Mouse (Mus musculus): ENCODE measurements around the gene Rab7. TPM values are rescaled to one million over a fixed set of nuclear protein-coding genes. Genes with fewer than 3 reads are reported as not detected.
"Not testable (repeated sequence)": the region's sequence is repeated elsewhere in the genome, so short reads cannot be mapped to it uniquely, and the experiment has no call there.

Gene Rab7
- polyA plus RNA-seq, 1 experiment from 2014 or later: 195 TPM

GRCm38 (mm10) chr6:88030432-88030831 lies 14.6 kb downstream of the Rab7 start:
- no peak overlapping the region for H3K4me3 ChIP-seq
- H3K9ac ChIP-seq: no peak overlapping the region
- H3K9me3 ChIP-seq: no peaks in the 10 kb centered on the region
- H3K27ac ChIP-seq (replicated peaks): no peak overlapping the region
- no peak overlapping the region for H3K4me2 ChIP-seq
- peaks cover 14% of the 10 kb centered on the region; the same call in 1 of the 2 replicates for H3K4me1 ChIP-seq
- ATAC-seq (ENCODE audit: extremely low read depth, insufficient number of reproducible peaks, low FRiP score, low TSS enrichment): no peak
- WGBS: 88% methylated on average over 2 of the region's 2 CpGs
- H3K27me3 ChIP-seq (replicated peaks): no peaks in the 10 kb centered on the region
- H3K36me3 ChIP-seq: peaks cover 42% of the 10 kb centered on the region

- H3K4me2 ChIP-seq: no peak overlapping the region
- no peak overlapping the region for H3K9ac ChIP-seq
- ATAC-seq (ENCODE audit: extremely low read depth, insufficient number of reproducible peaks, low FRiP score, low TSS enrichment): no peak
- H3K9me3 ChIP-seq: no peaks in the 10 kb centered on the region
- WGBS: 65% methylated on average over 5 of the region's 5 CpGs
- H3K27ac ChIP-seq (replicated peaks): no peak overlapping the region
- H3K4me3 ChIP-seq: no peak overlapping the region
- peaks cover 67% of the 10 kb centered on the region for H3K36me3 ChIP-seq
- no peaks in the 10 kb centered on the region for H3K27me3 ChIP-seq (replicated peaks)
- H3K4me1 ChIP-seq: peaks cover 14% of the 10 kb centered on the region; the same call in 1 of the 2 replicates
Measured at GRCm38 (mm10) chr6:88027390-88027789, 17.7 kb downstream of the Rab7 start.

- 90% methylated on average over 10 of the region's 10 CpGs for WGBS
- Histone ChIP-seq H3K4me2 (no peak overlapping the region), H3K4me1 (peaks cover 16% of the 10 kb centered on the region), H3K9ac (no peak overlapping the region), H3K36me3 (peaks cover 40% of the 10 kb centered on the region), H3K27ac (replicated peaks) (no peak overlapping the region), H3K9me3 (no peaks in the 10 kb centered on the region), H3K4me3 (no peak overlapping the region), H3K27me3 (replicated peaks) (no peaks in the 10 kb centered on the region)
- ATAC-seq (ENCODE audit: extremely low read depth, insufficient number of reproducible peaks, low FRiP score, low TSS enrichment): no peak
Measured at GRCm38 (mm10) chr6:88023316-88023890, 21.7 kb downstream of the Rab7 start.

GRCm38 (mm10) chr6:88019154-88019553 lies 25.9 kb downstream of the Rab7 start:
- no peak overlapping the region for H3K27ac ChIP-seq (replicated peaks)
- H3K9ac ChIP-seq: no peak overlapping the region; the same call in 1 of the 2 replicates
- no peak for ATAC-seq (ENCODE audit: extremely low read depth, insufficient number of reproducible peaks, low FRiP score, low TSS enrichment)
- H3K9me3 ChIP-seq: no peaks in the 10 kb centered on the region
- peaks cover 19% of the 10 kb centered on the region for H3K36me3 ChIP-seq
- no peak overlapping the region for H3K4me2 ChIP-seq
- H3K4me1 ChIP-seq: peaks cover 42% of the 10 kb centered on the region
- no peak overlapping the region for H3K4me3 ChIP-seq
- 68% methylated on average over 2 of the region's 2 CpGs for WGBS
- no peaks in the 10 kb centered on the region for H3K27me3 ChIP-seq (replicated peaks)

GRCm38 (mm10) chr6:88017821-88018220 lies 27.2 kb downstream of the Rab7 start:
- H3K27me3 ChIP-seq (replicated peaks): no peaks in the 10 kb centered on the region
- WGBS: 55% methylated on average over 4 of the region's 4 CpGs
- peaks cover 53% of the 10 kb centered on the region for H3K4me1 ChIP-seq
- no peak overlapping the region for H3K4me2 ChIP-seq
- no peak overlapping the region for H3K27ac ChIP-seq (replicated peaks)
- no peak overlapping the region for H3K9ac ChIP-seq
- no peak overlapping the region for H3K4me3 ChIP-seq
- no peaks in the 10 kb centered on the region for H3K9me3 ChIP-seq
- H3K36me3 ChIP-seq: peaks cover 18% of the 10 kb centered on the region
- ATAC-seq (ENCODE audit: extremely low read depth, insufficient number of reproducible peaks, low FRiP score, low TSS enrichment): no peak

GRCm38 (mm10) chr6:88015797-88016196 lies 29.3 kb downstream of the Rab7 start:
- Histone ChIP-seq H3K27me3 (replicated peaks) (no peaks in the 10 kb centered on the region), H3K4me3 (no peak overlapping the region), H3K9ac (no peak overlapping the region), H3K4me1 (peaks cover 56% of the 10 kb centered on the region), H3K36me3 (peaks cover 28% of the 10 kb centered on the region), H3K4me2 (no peak overlapping the region), H3K9me3 (no peaks in the 10 kb centered on the region), H3K27ac (replicated peaks) (no peak overlapping the region)
- ATAC-seq (ENCODE audit: extremely low read depth, insufficient number of reproducible peaks, low FRiP score, low TSS enrichment): no peak
- WGBS: 38% methylated on average over 2 of the region's 2 CpGs

- H3K4me2 ChIP-seq: no peak overlapping the region
- 63% methylated on average over 4 of the region's 4 CpGs for WGBS
- H3K9me3 ChIP-seq: no peaks in the 10 kb centered on the region
- H3K27me3 ChIP-seq (replicated peaks): no peaks in the 10 kb centered on the region
- H3K36me3 ChIP-seq: peaks cover 49% of the 10 kb centered on the region
- no peak overlapping the region for H3K4me3 ChIP-seq
- no peak overlapping the region for H3K9ac ChIP-seq
- ATAC-seq (ENCODE audit: extremely low read depth, insufficient number of reproducible peaks, low FRiP score, low TSS enrichment): no peak
- no peak overlapping the region for H3K27ac ChIP-seq (replicated peaks)
- H3K4me1 ChIP-seq: peaks cover 44% of the 10 kb centered on the region
Measured at GRCm38 (mm10) chr6:88013456-88013855, 31.6 kb downstream of the Rab7 start.

GRCm38 (mm10) chr6:88012601-88013000 lies 32.5 kb downstream of the Rab7 start:
- no peaks in the 10 kb centered on the region for H3K27me3 ChIP-seq (replicated peaks)
- peak overlapping the region; percentile 28; the same call in 1 of the 2 replicates for H3K27ac ChIP-seq (replicated peaks)
- H3K4me2 ChIP-seq: no peak overlapping the region
- no peak overlapping the region for H3K9ac ChIP-seq
- peaks cover 58% of the 10 kb centered on the region for H3K36me3 ChIP-seq
- no peaks in the 10 kb centered on the region for H3K9me3 ChIP-seq
- no peak overlapping the region for H3K4me3 ChIP-seq
- no peak for ATAC-seq (ENCODE audit: extremely low read depth, insufficient number of reproducible peaks, low FRiP score, low TSS enrichment)
- 59% methylated on average over 2 of the region's 2 CpGs for WGBS
- peaks cover 36% of the 10 kb centered on the region for H3K4me1 ChIP-seq

GRCm38 (mm10) chr6:88011106-88011505 lies 34.0 kb downstream of the Rab7 start:
- WGBS: 56% methylated on average over 1 of the region's 1 CpGs
- ATAC-seq (ENCODE audit: extremely low read depth, insufficient number of reproducible peaks, low FRiP score, low TSS enrichment): not testable (repeated sequence)
- H3K36me3 ChIP-seq: peaks cover 73% of the 10 kb centered on the region

GRCm38 (mm10) chr6:88009209-88009608 lies 35.9 kb downstream of the Rab7 start:
- WGBS: 80% methylated on average over 4 of the region's 4 CpGs
- H3K4me2 ChIP-seq: no peak overlapping the region
- ATAC-seq (ENCODE audit: extremely low read depth, insufficient number of reproducible peaks, low FRiP score, low TSS enrichment): no peak
- H3K4me1 ChIP-seq: peaks cover 14% of the 10 kb centered on the region
- no peaks in the 10 kb centered on the region for H3K9me3 ChIP-seq
- H3K27me3 ChIP-seq (replicated peaks): no peaks in the 10 kb centered on the region
- H3K36me3 ChIP-seq: peaks cover 85% of the 10 kb centered on the region
- H3K27ac ChIP-seq (replicated peaks): no peak overlapping the region
- no peak overlapping the region for H3K9ac ChIP-seq
- no peak overlapping the region for H3K4me3 ChIP-seq

More at GRCm38 (mm10) chr6:88011106-88011505, 34.0 kb downstream of the Rab7 start:
- H3K9me3 ChIP-seq; H3K9ac ChIP-seq; H3K27me3 ChIP-seq (replicated peaks); H3K4me2 ChIP-seq; H3K27ac ChIP-seq (replicated peaks); H3K4me3 ChIP-seq: not testable (repeated sequence)
- peaks cover 21% of the 10 kb centered on the region for H3K4me1 ChIP-seq

GRCm38 (mm10) chr6:88004773-88005172 lies 40.3 kb downstream of the Rab7 start:
- H3K27me3 ChIP-seq (replicated peaks); H3K9me3 ChIP-seq; ATAC-seq (ENCODE audit: extremely low read depth, insufficient number of reproducible peaks, low FRiP score, low TSS enrichment); H3K4me1 ChIP-seq; H3K4me2 ChIP-seq; H3K27ac ChIP-seq (replicated peaks); H3K9ac ChIP-seq; H3K4me3 ChIP-seq: not testable (repeated sequence)
- H3K36me3 ChIP-seq: peaks cover 96% of the 10 kb centered on the region
- WGBS: 83% methylated on average over 14 of the region's 14 CpGs

- Histone ChIP-seq H3K4me3 (no peak overlapping the region), H3K36me3 (peaks cover 93% of the 10 kb centered on the region), H3K4me1 (no peaks in the 10 kb centered on the region), H3K27ac (replicated peaks) (no peak overlapping the region), H3K9ac (no peak overlapping the region), H3K27me3 (replicated peaks) (no peaks in the 10 kb centered on the region), H3K4me2 (no peak overlapping the region), H3K9me3 (no peaks in the 10 kb centered on the region)
- 80% methylated on average over 4 of the region's 4 CpGs for WGBS
- no peak for ATAC-seq (ENCODE audit: extremely low read depth, insufficient number of reproducible peaks, low FRiP score, low TSS enrichment)
Measured at GRCm38 (mm10) chr6:88003439-88003838, 41.6 kb downstream of the Rab7 start.
